Mouse (Mus musculus) myocyte (in vitro differentiated cells): ENCODE data around the gene Itgb6. TPM values are rescaled to one million over a fixed set of nuclear protein-coding genes. Genes with fewer than 3 reads are reported as not detected.

Experiments used
- H3K27me3 ChIP-seq: one replicate; pipeline ENCODE4 v1.6.1; 2011; ENCODE audit not compliant: control insufficient read depth, insufficient read depth, insufficient read length
- H3K36me3 ChIP-seq: one replicate; pipeline ENCODE4 v1.6.1; 2011; ENCODE audit not compliant: control insufficient read depth, insufficient read depth
- H3K4me2 ChIP-seq: one replicate; pipeline ENCODE4 v1.6.1; 2011; ENCODE audit warnings: low read depth, control low read depth
- H3K4me3 ChIP-seq: one replicate; pipeline ENCODE4 v1.5.1; 2011; ENCODE audit warnings: mild to moderate bottlenecking, control low read depth, moderate library complexity
- H3K79me2 ChIP-seq: one replicate; pipeline ENCODE4 v1.6.1; 2011; ENCODE audit not compliant: control insufficient read depth, insufficient read depth
- H3ac ChIP-seq: one replicate; pipeline ENCODE4 v1.6.1; 2011; ENCODE audit not compliant: control insufficient read depth, insufficient read length
- CEBPB ChIP-seq: IDR thresholded peaks from 2 replicates; pipeline ENCODE4 v1.6.1; 2011; ENCODE audit warnings: mild to moderate bottlenecking, moderate library complexity; ENCODE audit not compliant: poor library complexity, insufficient read depth, severe bottlenecking
- E2F4 ChIP-seq: IDR thresholded peaks from one replicate; pipeline ENCODE4 v1.6.1; 2011; ENCODE audit warnings: mild to moderate bottlenecking, control low read depth, moderate library complexity; ENCODE audit not compliant: insufficient read depth
- MAX ChIP-seq: IDR thresholded peaks from one replicate; pipeline ENCODE4 v1.6.1; 2011; ENCODE audit warnings: low read depth, mild to moderate bottlenecking, control low read depth
- MYOD1 ChIP-seq, 3 experiments: IDR thresholded peaks; one replicate each; pipeline ENCODE4 v1.6.1; 2011; ENCODE audit warnings: control low read depth in 2 of 3, low read depth in 2 of 3, mild to moderate bottlenecking in 2 of 3, moderate library complexity in 1 of 3; ENCODE audit not compliant: insufficient read length in 2 of 3, control insufficient read depth in 1 of 3
- MYOG ChIP-seq, 3 experiments: IDR thresholded peaks; one replicate each; pipeline ENCODE4 v1.6.1; 2011; ENCODE audit warnings: control low read depth in 2 of 3, low read depth in 2 of 3, mild to moderate bottlenecking in 2 of 3; ENCODE audit not compliant: insufficient read length in 2 of 3, control insufficient read depth in 1 of 3, insufficient read depth in 1 of 3
- POLR2A ChIP-seq: IDR thresholded peaks from one replicate; pipeline ENCODE4 v1.6.1; 2011; ENCODE audit warnings: low read depth, mild to moderate bottlenecking, control low read depth, moderate library complexity; ENCODE audit not compliant: insufficient read length
- POLR2AphosphoS2 ChIP-seq: IDR thresholded peaks from one replicate; pipeline ENCODE4 v1.6.1; 2011; ENCODE audit warnings: low read depth, control low read depth; ENCODE audit not compliant: insufficient read length
- REST ChIP-seq: IDR thresholded peaks from one replicate; pipeline ENCODE4 v1.6.1; 2011; ENCODE audit warnings: mild to moderate bottlenecking, control low read depth, moderate library complexity; ENCODE audit not compliant: insufficient read depth, insufficient read length
- SRF ChIP-seq: IDR thresholded peaks from one replicate; pipeline ENCODE4 v1.6.1; 2011; ENCODE audit warnings: low read depth; ENCODE audit not compliant: control insufficient read depth, insufficient read length
- TCF12 ChIP-seq: IDR thresholded peaks from one replicate; pipeline ENCODE4 v1.6.1; 2011; ENCODE audit warnings: mild to moderate bottlenecking, control low read depth; ENCODE audit not compliant: poor library complexity, insufficient read depth, severe bottlenecking
- TCF3 ChIP-seq: IDR thresholded peaks from one replicate; pipeline ENCODE4 v1.6.1; 2011; ENCODE audit warnings: low read depth, control low read depth; ENCODE audit not compliant: insufficient read length
- USF1 ChIP-seq: IDR thresholded peaks from one replicate; pipeline ENCODE4 v1.6.1; 2011; ENCODE audit warnings: low read depth, mild to moderate bottlenecking, control low read depth, moderate library complexity
- polyA plus RNA-seq: library from polyadenylated mRNA; unstranded; fragments of >200 nt; fragmentation: generic; extraction: Trizol; gene quantifications from one replicate; pipeline ENCODE4 v1.2.1, GENCODE M21; 2012; ENCODE audit warnings: missing spikeins

Gene Itgb6
- polyA plus RNA-seq, 1 experiment: 3.9 TPM

- Histone ChIP-seq H3K36me3 (peaks cover 26% of the 10 kb centered on the region), H3K4me3 (no peak overlapping the region), H3ac (no peak overlapping the region), H3K27me3 (no peaks in the 10 kb centered on the region), H3K79me2 (no peaks in the 10 kb centered on the region), H3K4me2 (no peak overlapping the region)
- TF ChIP-seq SRF: no peak
- TF ChIP-seq POLR2AphosphoS2: no peak
- no peak for TF ChIP-seq POLR2A
These were observed 28.1 kb upstream of the Itgb6 start for GRCm38 (mm10) chr2:60750591-60750990.

- TF ChIP-seq USF1 (no peak), MYOG (IDR thresholded peaks at IDR 0.05; ENCODE audit: control insufficient read depth in 1 of 3, insufficient read depth in 1 of 3, insufficient read length in 2 of 3, low read depth in 2 of 3) (no peak), TCF3 (no peak), REST (no peak), POLR2A (no peak), E2F4 (no peak), CEBPB (no peak), SRF (no peak), MAX (no peak), POLR2AphosphoS2 (no peak), TCF12 (no peak), MYOD1 (IDR thresholded peaks at IDR 0.05; ENCODE audit: control insufficient read depth in 1 of 3, insufficient read length in 2 of 3, low read depth in 2 of 3) (no peak)
- Histone ChIP-seq H3K36me3 (peaks cover 10% of the 10 kb centered on the region), H3K79me2 (no peaks in the 10 kb centered on the region), H3K4me2 (no peak overlapping the region), H3K27me3 (no peaks in the 10 kb centered on the region), H3ac (no peak overlapping the region), H3K4me3 (no peak overlapping the region)
These were observed 26.1 kb upstream of the Itgb6 start for GRCm38 (mm10) chr2:60748585-60748984.

GRCm38 (mm10) chr2:60747590-60747989, 25.1 kb upstream of the Itgb6 start:
- Histone ChIP-seq H3K27me3 (no peaks in the 10 kb centered on the region), H3ac (no peak overlapping the region), H3K79me2 (no peaks in the 10 kb centered on the region), H3K4me3 (no peak overlapping the region), H3K36me3 (peaks cover under 1% of the 10 kb centered on the region), H3K4me2 (peak overlapping the region; percentile 44)
- TF ChIP-seq E2F4: no peak
- TF ChIP-seq TCF12: no peak
- peak; percentile 97 for TF ChIP-seq POLR2AphosphoS2
- TF ChIP-seq MYOG (IDR thresholded peaks at IDR 0.05; ENCODE audit: control insufficient read depth in 1 of 3, insufficient read depth in 1 of 3, insufficient read length in 2 of 3, low read depth in 2 of 3): peak in 2 of 3 experiments; percentile 12 to 82
- no peak for TF ChIP-seq TCF3
- TF ChIP-seq CEBPB: no peak
- TF ChIP-seq SRF: no peak
- peak; percentile 48 for TF ChIP-seq POLR2A
- no peak for TF ChIP-seq REST
- TF ChIP-seq USF1: peak; percentile 53
- TF ChIP-seq MAX: peak; percentile 47
- TF ChIP-seq MYOD1 (IDR thresholded peaks at IDR 0.05; ENCODE audit: control insufficient read depth in 1 of 3, insufficient read length in 2 of 3, low read depth in 2 of 3): peak in 1 of 3 experiments; percentile 81

- no peak overlapping the region for H3K4me2 ChIP-seq
- no peaks in the 10 kb centered on the region for H3K36me3 ChIP-seq
- H3K4me3 ChIP-seq: no peak overlapping the region
- no peaks in the 10 kb centered on the region for H3K27me3 ChIP-seq
- no peak overlapping the region for H3ac ChIP-seq
- H3K79me2 ChIP-seq: no peaks in the 10 kb centered on the region
- TF ChIP-seq CEBPB (no peak), POLR2AphosphoS2 (peak; percentile 82)
These were observed 22.2 kb upstream of the Itgb6 start for GRCm38 (mm10) chr2:60744674-60745073.

DNA sequence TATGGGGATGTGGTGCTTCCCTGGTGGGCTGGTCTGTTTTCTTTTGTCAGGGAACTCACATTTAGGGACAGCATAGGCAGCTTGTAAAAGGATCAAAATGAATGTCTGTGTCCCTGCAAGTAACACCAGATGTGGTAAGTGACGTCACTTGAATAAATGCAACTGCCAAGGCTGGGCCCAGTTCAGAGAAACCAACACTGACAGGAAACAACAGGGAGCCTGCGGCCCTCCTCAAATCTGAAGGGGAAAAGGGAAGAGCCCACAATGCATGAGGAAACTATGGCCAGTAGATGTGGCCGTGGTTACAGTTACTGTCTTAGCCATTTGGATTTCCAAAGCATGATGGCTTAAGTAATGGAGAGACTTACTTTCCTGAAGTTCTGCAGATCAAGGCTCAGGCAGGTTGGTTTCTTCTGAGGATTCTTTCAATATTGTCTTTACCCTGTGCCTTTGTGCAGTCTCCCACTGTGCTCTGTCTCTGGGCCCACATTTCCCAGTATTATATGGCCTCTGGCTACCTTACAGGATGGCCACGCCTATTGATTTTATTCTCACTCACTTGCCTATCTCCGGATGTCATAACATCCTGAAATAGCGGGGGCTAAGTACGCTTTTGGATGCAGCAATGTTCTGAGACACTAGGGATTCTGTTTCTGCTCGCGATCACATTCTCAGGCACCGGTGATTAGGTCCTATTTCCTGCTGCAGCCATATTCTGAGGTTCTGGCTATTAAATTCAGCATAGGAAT, 17.1 kb upstream of the Itgb6 start:
- TF ChIP-seq REST (no peak), E2F4 (no peak), TCF12 (no peak), CEBPB (no peak), MYOG (IDR thresholded peaks at IDR 0.05; ENCODE audit: control insufficient read depth in 1 of 3, insufficient read depth in 1 of 3, insufficient read length in 2 of 3, low read depth in 2 of 3) (no peak), POLR2A (no peak), MAX (no peak), USF1 (no peak), TCF3 (no peak), POLR2AphosphoS2 (no peak), MYOD1 (IDR thresholded peaks at IDR 0.05; ENCODE audit: control insufficient read depth in 1 of 3, insufficient read length in 2 of 3, low read depth in 2 of 3) (no peak), SRF (no peak)
- no peaks in the 10 kb centered on the region for H3K27me3 ChIP-seq
- H3K36me3 ChIP-seq: no peaks in the 10 kb centered on the region
- H3K4me3 ChIP-seq: no peak overlapping the region
- H3ac ChIP-seq: no peak overlapping the region
- H3K79me2 ChIP-seq: no peaks in the 10 kb centered on the region
- no peak overlapping the region for H3K4me2 ChIP-seq
